Mouse (Mus musculus) adrenal gland, adult (tissue): ENCODE data around the gene Mstn.
A peak's percentile ranks its signal among the peaks of the same experiment; 100 is the strongest.

ENCODE experiments used
- DNase-seq, 2 experiments: peaks; one replicate each; pipeline ENCODE4 v3.0.0; 2022 to 2023; ENCODE audit warnings: low spot score in 1 of 2; ENCODE audit not compliant: inconsistent age in 2 of 2

Gene Mstn

GRCm38 (mm10) chr1:53061340-53061739 lies at the start of gene Mstn:
TSS of gene Mstn (plus strand) at chr1:53061640.
- DNase-seq, result no peak

- no peak for DNase-seq
These were observed 46.7 kb upstream of the Mstn start for GRCm38 (mm10) chr1:53014716-53015115.

- no peak for DNase-seq
These were observed 45.8 kb upstream of the Mstn start for GRCm38 (mm10) chr1:53015606-53016005.

- no peak for DNase-seq
These were observed 42.5 kb upstream of the Mstn start for GRCm38 (mm10) chr1:53018746-53019505.

GRCm38 (mm10) chr1:53020079-53020478 lies 41.4 kb upstream of the Mstn start, which contains the start of gene 1700019D03Rik:
TSS of gene 1700019D03Rik (minus strand) at chr1:53020179.
- no peak for DNase-seq

GRCm38 (mm10) chr1:53032550-53032949 lies 28.9 kb upstream of the Mstn start:
- peak in 1 of 2 experiments; percentile 29 for DNase-seq

- no peak for DNase-seq
These were observed 24.0 kb upstream of the Mstn start for GRCm38 (mm10) chr1:53037443-53037871.

- no peak for DNase-seq
These were observed 11.5 kb upstream of the Mstn start for GRCm38 (mm10) chr1:53049763-53050427.

- DNase-seq, result peak; percentile 30 to 84
These were observed 8.1 kb upstream of the Mstn start for GRCm38 (mm10) chr1:53053087-53054022.

GRCm38 (mm10) chr1:53059106-53059505 lies 2.3 kb upstream of the Mstn start:
- no peak for DNase-seq

GRCm38 (mm10) chr1:53060499-53060898 lies 941 bp upstream of the Mstn start:
- DNase-seq, result no peak

- no peak for DNase-seq
These were observed 600 bp downstream of the Mstn start for GRCm38 (mm10) chr1:53061871-53062608.

- no peak for DNase-seq
These were observed 2.5 kb downstream of the Mstn start for GRCm38 (mm10) chr1:53063921-53064320.

- DNase-seq, result no peak
These were observed 8.5 kb downstream of the Mstn start for GRCm38 (mm10) chr1:53069726-53070514.

- DNase-seq, result peak in 1 of 2 experiments; percentile 61
These were observed 9.3 kb downstream of the Mstn start for GRCm38 (mm10) chr1:53070664-53071175.

- no peak for DNase-seq
These were observed 15.2 kb downstream of the Mstn start for GRCm38 (mm10) chr1:53076656-53077055.

- DNase-seq, result peak in 1 of 2 experiments; percentile 33
These were observed 18.4 kb downstream of the Mstn start for GRCm38 (mm10) chr1:53079876-53080275.

- no peak for DNase-seq
These were observed 19.2 kb downstream of the Mstn start for GRCm38 (mm10) chr1:53080603-53081002.

- DNase-seq, result no peak
These were observed 23.8 kb downstream of the Mstn start for GRCm38 (mm10) chr1:53085256-53085655.
